Mouse (Mus musculus): ENCODE measurements around the gene P2rx5. TPM values are rescaled to one million over a fixed set of nuclear protein-coding genes. Genes with fewer than 3 reads are reported as not detected.

P2rx5 gene
- polyA plus RNA-seq, 1 experiment from 2014 or later, result 1.3 TPM

DNA sequence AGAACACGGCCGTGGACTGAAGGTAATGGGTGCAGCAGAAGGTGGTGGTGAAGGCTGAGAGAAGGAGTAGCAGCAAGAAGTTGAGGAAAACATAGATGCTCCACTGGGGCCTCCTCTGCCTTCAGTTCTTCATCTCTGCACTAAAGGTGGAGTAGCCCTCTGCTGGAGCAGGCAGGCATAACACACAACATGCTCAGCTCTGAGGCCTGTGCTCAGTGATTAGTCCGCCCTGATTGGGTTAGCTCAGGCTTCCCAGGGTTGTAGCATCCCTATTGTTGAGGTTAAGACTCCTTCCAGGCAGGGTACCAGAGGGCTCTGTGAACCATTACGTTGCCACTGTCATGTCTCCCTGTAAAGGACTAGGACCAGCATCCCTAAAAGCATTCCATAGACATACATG, 9.0 kb downstream of the P2rx5 start:
- Histone ChIP-seq H3K4me2 (ENCODE audit: low read length) (no peak overlapping the region), H3K27me3 (ENCODE audit: insufficient read depth, low read length) (no peaks in the 10 kb centered on the region), H3K4me3 (replicated peaks; ENCODE audit: low read depth, low read length) (no peak overlapping the region), H3K9ac (ENCODE audit: low read depth, low read length) (no peak overlapping the region), H3K9me3 (replicated peaks; ENCODE audit: low read length) (no peaks in the 10 kb centered on the region), H3K27ac (no peak overlapping the region), H3K36me3 (ENCODE audit: insufficient read depth, low read length) (no peaks in the 10 kb centered on the region), H3K4me1 (replicated peaks; ENCODE audit: insufficient read depth, low read length) (0 out of 2 replicates have a peak, but pooled peaks cover 4% of the 10 kb centered on the region)
- WGBS, result 56% methylated on average over 4 of the region's 4 CpGs
- DNase-seq (ENCODE audit: low spot score) (peak; percentile 65), ATAC-seq (replicated peaks; ENCODE audit: low FRiP score, low read depth) (peak; percentile 37; the same call in 1 of the 2 replicates)
- TF ChIP-seq CTCF (IDR thresholded peaks at IDR 0.05; ENCODE audit: low read depth), result peak; percentile 75

DNA sequence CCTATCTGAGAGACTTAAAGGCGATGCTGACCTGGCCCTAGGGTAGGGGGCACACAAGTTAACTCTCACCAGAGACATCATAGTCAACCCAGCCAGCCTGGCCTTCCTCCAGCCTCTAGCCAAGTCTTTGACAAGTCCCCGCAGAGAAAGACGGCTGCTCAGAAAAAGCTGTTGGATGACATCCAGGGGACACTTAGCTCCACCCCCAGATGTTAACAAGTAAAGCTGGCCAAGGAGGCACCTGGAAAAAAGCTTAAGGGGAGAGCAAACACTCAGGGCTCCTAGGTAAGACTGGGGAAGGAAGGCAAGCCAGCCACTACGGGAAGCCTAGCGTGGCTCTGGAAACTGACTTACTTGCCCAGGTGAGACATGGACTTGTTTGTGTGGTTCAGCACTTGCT, 12.0 kb downstream of the P2rx5 start:
- no peak for TF ChIP-seq CTCF (IDR thresholded peaks at IDR 0.05; ENCODE audit: low read depth)
- no peak for ATAC-seq (replicated peaks; ENCODE audit: low FRiP score, low read depth)
- 43% methylated on average over 5 of the region's 5 CpGs for WGBS
- no peak overlapping the region for H3K4me3 ChIP-seq (replicated peaks; ENCODE audit: low read depth, low read length)
- H3K27me3 ChIP-seq (ENCODE audit: insufficient read depth, low read length), result no peaks in the 10 kb centered on the region
- 0 out of 2 replicates have a peak overlapping the region, but pooled peaks have one; percentile 20 for H3K27ac ChIP-seq
- peak; percentile 23 for DNase-seq (ENCODE audit: low spot score)
- H3K36me3 ChIP-seq (ENCODE audit: insufficient read depth, low read length), result peaks cover 3% of the 10 kb centered on the region; the same call in 1 of the 2 replicates
- H3K4me1 ChIP-seq (replicated peaks; ENCODE audit: insufficient read depth, low read length), result peaks cover 9% of the 10 kb centered on the region; the same call in 1 of the 2 replicates
- H3K4me2 ChIP-seq (ENCODE audit: low read length), result no peak overlapping the region
- no peak overlapping the region for H3K9ac ChIP-seq (ENCODE audit: low read depth, low read length)
- no peaks in the 10 kb centered on the region for H3K9me3 ChIP-seq (replicated peaks; ENCODE audit: low read length)

DNA sequence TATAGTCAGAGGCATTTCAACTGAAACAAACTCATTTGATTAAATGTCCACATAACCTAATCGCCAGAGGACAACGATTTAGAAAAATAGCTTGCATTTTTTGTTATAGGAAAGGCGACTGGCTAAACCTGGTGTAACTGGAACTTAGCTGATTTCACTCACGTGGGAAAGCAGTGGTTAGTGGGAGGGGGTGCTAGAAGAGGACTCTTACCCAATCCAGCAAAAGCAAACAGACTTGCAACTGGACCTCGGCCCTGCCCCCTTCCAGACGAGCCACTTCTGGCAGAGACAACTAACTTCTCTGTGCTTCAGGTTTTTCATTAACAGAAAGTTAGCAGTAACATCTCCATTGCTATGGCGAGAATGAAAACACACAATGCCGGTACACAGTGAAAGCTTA, 15.4 kb downstream of the P2rx5 start:
- ATAC-seq (replicated peaks; ENCODE audit: low FRiP score, low read depth) (peak; percentile 22; the same call in 1 of the 2 replicates), DNase-seq (ENCODE audit: low spot score) (peak; percentile 72)
- H3K27ac ChIP-seq, result peak overlapping the region; percentile 98
- H3K36me3 ChIP-seq (ENCODE audit: insufficient read depth, low read length), result peaks cover 3% of the 10 kb centered on the region; the same call in 1 of the 2 replicates
- H3K27me3 ChIP-seq (ENCODE audit: insufficient read depth, low read length), result no peaks in the 10 kb centered on the region
- H3K4me2 ChIP-seq (ENCODE audit: low read length), result peak overlapping the region; percentile 79
- no peaks in the 10 kb centered on the region for H3K9me3 ChIP-seq (replicated peaks; ENCODE audit: low read length)
- H3K4me3 ChIP-seq (replicated peaks; ENCODE audit: low read depth, low read length), result peak overlapping the region; percentile 98
- peak overlapping the region; percentile 95; the same call in 1 of the 2 replicates for H3K9ac ChIP-seq (ENCODE audit: low read depth, low read length)
- H3K4me1 ChIP-seq (replicated peaks; ENCODE audit: insufficient read depth, low read length), result peaks cover 14% of the 10 kb centered on the region
- WGBS, result 27% methylated on average over 8 of the region's 8 CpGs
- TF ChIP-seq CTCF (IDR thresholded peaks at IDR 0.05; ENCODE audit: low read depth), result no peak

DNA sequence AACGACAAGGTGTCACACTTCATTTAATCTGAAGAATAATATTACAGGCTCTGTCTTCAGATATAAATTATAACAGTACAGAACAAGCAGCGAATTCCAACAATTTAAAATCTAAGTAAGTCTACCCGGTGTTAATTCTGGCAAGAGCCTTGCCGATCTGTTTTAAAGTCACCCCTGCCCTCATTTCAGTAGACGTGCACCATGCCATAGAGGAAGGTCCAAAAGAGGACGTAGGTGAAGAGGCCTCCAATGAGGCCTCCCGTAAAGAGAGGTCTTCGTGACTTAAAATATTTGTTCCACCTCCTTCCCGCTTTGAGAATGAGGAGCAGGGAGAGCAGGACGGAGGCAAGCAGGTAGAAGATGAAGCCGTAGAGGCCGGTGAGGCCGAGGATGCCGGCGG, 16.0 kb downstream of the P2rx5 start:
- Histone ChIP-seq H3K9ac (ENCODE audit: low read depth, low read length) (peak overlapping the region; percentile 95), H3K4me2 (ENCODE audit: low read length) (peak overlapping the region; percentile 79), H3K9me3 (replicated peaks; ENCODE audit: low read length) (no peaks in the 10 kb centered on the region), H3K27me3 (ENCODE audit: insufficient read depth, low read length) (no peaks in the 10 kb centered on the region), H3K36me3 (ENCODE audit: insufficient read depth, low read length) (peaks cover 3% of the 10 kb centered on the region; the same call in 1 of the 2 replicates), H3K4me1 (replicated peaks; ENCODE audit: insufficient read depth, low read length) (peaks cover 14% of the 10 kb centered on the region), H3K4me3 (replicated peaks; ENCODE audit: low read depth, low read length) (peak overlapping the region; percentile 98), H3K27ac (peak overlapping the region; percentile 98)
- ATAC-seq (replicated peaks; ENCODE audit: low FRiP score, low read depth) (no peak), DNase-seq (ENCODE audit: low spot score) (peak; percentile 17)
- TF ChIP-seq CTCF (IDR thresholded peaks at IDR 0.05; ENCODE audit: low read depth), result no peak
- WGBS, result 1% methylated on average over 15 of the region's 15 CpGs

DNA sequence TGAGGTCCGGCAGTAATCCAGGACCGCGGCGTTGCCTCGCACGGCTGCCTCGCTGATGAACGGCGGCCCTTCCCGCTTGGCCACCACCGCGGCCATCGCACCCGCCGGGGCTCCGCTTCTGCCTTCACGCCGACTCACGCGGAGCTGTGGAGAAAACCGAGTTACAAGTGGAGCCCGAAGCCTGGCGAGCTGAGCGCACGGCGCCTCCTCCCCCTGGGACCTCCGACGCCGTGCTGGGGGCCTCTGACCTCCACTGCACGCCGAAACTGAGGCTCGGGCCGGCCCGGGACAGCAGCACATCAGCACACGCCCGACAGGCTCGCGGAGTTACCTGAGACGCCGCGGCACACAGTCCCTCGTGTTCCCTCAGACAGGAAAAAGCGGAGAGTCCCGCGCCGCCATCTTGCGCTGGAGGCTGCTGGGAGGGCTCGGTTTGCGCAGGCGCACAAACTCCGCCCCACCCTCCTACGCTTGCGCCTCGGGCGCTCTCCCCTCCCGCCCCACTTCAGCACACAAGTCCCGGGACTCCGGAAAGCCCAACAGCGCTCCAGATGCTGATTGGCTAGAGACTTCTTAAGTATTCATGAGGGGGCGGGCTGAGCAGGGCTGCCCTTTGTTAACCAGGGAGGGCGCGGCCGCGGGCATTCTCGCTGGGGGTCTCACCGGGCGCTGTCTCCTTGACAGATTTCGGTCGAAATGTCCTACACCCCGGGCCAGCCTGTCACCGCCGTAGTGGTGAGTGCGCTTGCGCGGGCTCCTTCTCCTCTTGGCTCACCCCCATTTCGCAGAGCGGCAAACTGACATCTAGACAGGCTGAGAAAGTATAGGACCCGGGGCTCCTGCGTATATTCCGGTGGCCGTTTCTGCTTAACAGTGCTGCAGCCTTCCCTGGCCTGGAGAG, 16.6 kb downstream of the P2rx5 start, which contains the start of the genes Emc6 and Tax1bp3:
Gene Emc6 (minus strand): TSS at position 430 of the 901 bp plus-strand sequence.
Gene Tax1bp3 (plus strand): TSS at position 476 of the 901 bp plus-strand sequence.
- peak within 1 kb of the TSS; percentile 98 for H3K4me3 ChIP-seq (replicated peaks; ENCODE audit: low read depth, low read length)
- peak; percentile 99 for DNase-seq (ENCODE audit: low spot score)
- under 1% methylated on average over 79 of the region's 81 CpGs for WGBS

DNA sequence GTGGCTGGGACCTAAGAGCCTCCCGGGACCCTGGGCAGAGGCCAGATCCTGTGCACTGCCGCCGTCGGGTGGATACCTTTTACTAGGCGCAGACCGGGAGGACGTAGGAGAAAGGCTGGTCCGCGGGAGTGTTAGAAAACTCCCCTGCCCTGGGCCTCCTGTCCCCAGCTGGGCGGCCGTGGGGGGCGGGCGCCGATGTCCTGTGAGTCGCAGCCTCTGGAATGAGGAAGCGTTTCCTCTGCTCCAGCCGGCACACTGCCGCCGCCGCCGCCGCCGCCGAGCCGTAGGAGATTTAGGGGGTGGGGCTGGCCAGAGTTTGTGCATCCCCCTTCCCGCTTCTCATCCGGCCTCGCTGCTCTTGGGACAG, 17.3 kb downstream of the P2rx5 start:
- Histone ChIP-seq H3K9me3 (replicated peaks; ENCODE audit: low read length) (no peaks in the 10 kb centered on the region), H3K4me1 (replicated peaks; ENCODE audit: insufficient read depth, low read length) (peaks cover 14% of the 10 kb centered on the region), H3K27me3 (ENCODE audit: insufficient read depth, low read length) (no peaks in the 10 kb centered on the region), H3K9ac (ENCODE audit: low read depth, low read length) (peak overlapping the region; percentile 95), H3K4me3 (replicated peaks; ENCODE audit: low read depth, low read length) (peak overlapping the region; percentile 98), H3K4me2 (ENCODE audit: low read length) (peak overlapping the region; percentile 73), H3K36me3 (ENCODE audit: insufficient read depth, low read length) (peaks cover 3% of the 10 kb centered on the region; the same call in 1 of the 2 replicates), H3K27ac (peak overlapping the region; percentile 98)
- ATAC-seq (replicated peaks; ENCODE audit: low FRiP score, low read depth), result peak; percentile 85
- peak; percentile 96 for DNase-seq (ENCODE audit: low spot score)
- no peak for TF ChIP-seq CTCF (IDR thresholded peaks at IDR 0.05; ENCODE audit: low read depth)
- WGBS, result under 1% methylated on average over 25 of the region's 28 CpGs

More for the DNA sequence above, 16.6 kb downstream of the P2rx5 start, which contains the start of the genes Emc6 and Tax1bp3:
- peak; percentile 96 for ATAC-seq (replicated peaks; ENCODE audit: low FRiP score, low read depth)
- Histone ChIP-seq H3K4me1 (replicated peaks; ENCODE audit: insufficient read depth, low read length) (peaks cover 14% of the 10 kb centered on the region), H3K27ac (peak within 1 kb of the TSS; percentile 98), H3K27me3 (ENCODE audit: insufficient read depth, low read length) (no peaks in the 10 kb centered on the region), H3K9ac (ENCODE audit: low read depth, low read length) (peak within 1 kb of the TSS; percentile 95), H3K4me2 (ENCODE audit: low read length) (peak within 1 kb of the TSS; percentile 79), H3K9me3 (replicated peaks; ENCODE audit: low read length) (no peaks in the 10 kb centered on the region), H3K36me3 (ENCODE audit: insufficient read depth, low read length) (peaks cover 3% of the 10 kb centered on the region; the same call in 1 of the 2 replicates)
- TF ChIP-seq CTCF (IDR thresholded peaks at IDR 0.05; ENCODE audit: low read depth), result 0 out of 2 replicates have a peak, but pooled peaks have one; percentile 2

All from kidney, postnatal 0 days (tissue).